Mouse (Mus musculus): ENCODE measurements around the gene 3110070M22Rik.
"Not testable (repeated sequence)": the region's sequence is repeated elsewhere in the genome, so short reads cannot be mapped to it uniquely, and the experiment has no call there.

- TF ChIP-seq POLR2A (IDR thresholded peaks at IDR 0.05; ENCODE audit: low read depth, low read length); CTCF (conservative IDR thresholded peaks at IDR 0.05; ENCODE audit: insufficient read depth, insufficient read length, low read depth, low read length): not testable (repeated sequence)
Measured at GRCm38 (mm10) chr13:119492083-119492482, 3.9 kb upstream of the 3110070M22Rik start.
